Mouse (Mus musculus) layer of hippocampus, adult 9-11 months (tissue): Measurements from ENCODE around the gene Cfap58.

Experiments
- DNase-seq: peaks from one replicate; pipeline ENCODE4 v3.0.0; 2022

Cfap58 gene

GRCm38 (mm10) chr19:47937443-47938406, at the start of gene Cfap58:
Gene Cfap58, plus strand, starts transcription at chr19:47937675.
- no peak for DNase-seq

- DNase-seq: no peak
Observed at GRCm38 (mm10) chr19:47888037-47888436, 49.4 kb upstream of the Cfap58 start.

GRCm38 (mm10) chr19:47890489-47891130, 46.9 kb upstream of the Cfap58 start:
- no peak for DNase-seq

- no peak for DNase-seq
Observed at GRCm38 (mm10) chr19:47891562-47892312, 45.7 kb upstream of the Cfap58 start.

GRCm38 (mm10) chr19:47893092-47893491, 44.4 kb upstream of the Cfap58 start:
- no peak for DNase-seq

- DNase-seq: no peak
Observed at GRCm38 (mm10) chr19:47898472-47899079, 38.9 kb upstream of the Cfap58 start.

GRCm38 (mm10) chr19:47900012-47900411, 37.5 kb upstream of the Cfap58 start:
- no peak for DNase-seq

GRCm38 (mm10) chr19:47900558-47900957, 36.9 kb upstream of the Cfap58 start:
- no peak for DNase-seq

GRCm38 (mm10) chr19:47902316-47903201, 34.9 kb upstream of the Cfap58 start:
- no peak for DNase-seq

GRCm38 (mm10) chr19:47903679-47904078, 33.8 kb upstream of the Cfap58 start:
- DNase-seq: no peak

GRCm38 (mm10) chr19:47905081-47905480, 32.4 kb upstream of the Cfap58 start:
- DNase-seq: no peak

- DNase-seq: no peak
Observed at GRCm38 (mm10) chr19:47905603-47906002, 31.9 kb upstream of the Cfap58 start.

- no peak for DNase-seq
Observed at GRCm38 (mm10) chr19:47907596-47907995, 29.9 kb upstream of the Cfap58 start.

- DNase-seq: no peak
Observed at GRCm38 (mm10) chr19:47908961-47909371, 28.5 kb upstream of the Cfap58 start.

- DNase-seq: no peak
Observed at GRCm38 (mm10) chr19:47909387-47910116, 27.9 kb upstream of the Cfap58 start.

- no peak for DNase-seq
Observed at GRCm38 (mm10) chr19:47910117-47910618, 27.3 kb upstream of the Cfap58 start.

GRCm38 (mm10) chr19:47910751-47911150, 26.7 kb upstream of the Cfap58 start:
- DNase-seq: no peak

- no peak for DNase-seq
Observed at GRCm38 (mm10) chr19:47913344-47913743, 24.1 kb upstream of the Cfap58 start.

- no peak for DNase-seq
Observed at GRCm38 (mm10) chr19:47914191-47914590, 23.3 kb upstream of the Cfap58 start.

- DNase-seq: no peak
Observed at GRCm38 (mm10) chr19:47915251-47915650, 22.2 kb upstream of the Cfap58 start.

- no peak for DNase-seq
Observed at GRCm38 (mm10) chr19:47917396-47917795, 20.1 kb upstream of the Cfap58 start.
